Mouse (Mus musculus): ENCODE data around the gene Tom1. TPM values are rescaled to one million over a fixed set of nuclear protein-coding genes. Genes with fewer than 3 reads are reported as not detected.

Gene Tom1
- total RNA-seq (2014; rRNA removed) (43.8 and 48.7 TPM in 2 replicates), polyA plus RNA-seq (2015; fragmentation: Nextera tagmentation; extraction: Ambion mirVana) (47.1 and 48.2 TPM in 2 replicates)

DNA sequence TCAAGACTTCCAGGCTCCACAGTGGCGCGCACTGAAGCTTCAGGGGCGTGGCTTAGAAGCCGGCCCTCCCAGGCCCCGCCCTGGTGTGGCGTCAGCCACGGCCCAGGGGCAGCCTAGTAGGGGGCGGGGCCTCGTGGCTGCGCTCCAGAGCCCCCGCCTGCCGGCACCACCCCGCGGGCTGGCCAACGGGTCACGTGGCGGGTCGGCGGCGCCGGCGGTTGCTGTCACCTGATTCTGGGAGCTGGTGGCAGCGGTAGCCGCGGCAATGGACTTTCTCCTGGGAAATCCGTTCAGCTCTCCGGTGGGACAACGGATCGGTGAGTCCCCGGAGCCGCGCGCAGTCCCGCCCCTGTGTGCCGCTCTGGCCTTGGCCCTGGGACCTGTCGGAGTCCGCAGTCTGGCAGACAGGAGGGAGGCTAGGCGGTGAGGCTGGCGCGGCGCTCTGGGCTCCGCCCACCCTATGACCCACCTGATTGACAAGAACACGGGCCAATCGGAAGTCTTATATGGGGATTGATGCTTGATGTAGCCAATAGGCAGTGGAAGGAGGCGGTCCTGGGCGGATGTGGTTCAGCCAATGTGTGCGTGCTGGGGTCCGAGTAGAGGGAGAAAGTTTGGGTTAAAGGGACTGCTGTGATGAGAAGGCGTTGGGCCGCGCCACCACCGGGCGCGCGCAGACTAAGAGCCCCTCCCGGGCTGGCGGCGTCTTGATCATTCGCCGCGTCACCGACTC, at the start of gene Tom1:
Gene Tom1 (plus strand): TSS at position 195 of the 733 bp plus-strand sequence.
- peaks cover 9% of the 10 kb centered on the region; the same call in 1 of the 2 replicates for H3K36me3 ChIP-seq (ENCODE audit: insufficient read depth, low read length)
- H3K9me3 ChIP-seq (ENCODE audit: low read length) = no peaks in the 10 kb centered on the region
- H3K27ac ChIP-seq (ENCODE audit: low read depth, low read length) = peak within 1 kb of the TSS; percentile 76
- 1% methylated on average over 55 of the region's 62 CpGs for WGBS
- H3K27me3 ChIP-seq (ENCODE audit: insufficient read depth, low read length) = no peaks in the 10 kb centered on the region
- H3K4me3 ChIP-seq (ENCODE audit: low read depth, low read length) = peak within 1 kb of the TSS; percentile 63
- TF ChIP-seq CTCF (IDR thresholded peaks at IDR 0.05) = no peak
- H3K9ac ChIP-seq (replicated peaks; ENCODE audit: low read length, poor library complexity, severe bottlenecking) = peak within 1 kb of the TSS; percentile 61
- DNase-seq (ENCODE audit: low spot score) = peak; percentile 99
- peak; percentile 99 for ATAC-seq (ENCODE audit: low FRiP score)
- H3K4me1 ChIP-seq (ENCODE audit: insufficient read depth, low read length) = no peaks in the 10 kb centered on the region
- H3K4me2 ChIP-seq (ENCODE audit: low read depth, low read length, poor library complexity, severe bottlenecking) = peak within 1 kb of the TSS; percentile 92

DNA sequence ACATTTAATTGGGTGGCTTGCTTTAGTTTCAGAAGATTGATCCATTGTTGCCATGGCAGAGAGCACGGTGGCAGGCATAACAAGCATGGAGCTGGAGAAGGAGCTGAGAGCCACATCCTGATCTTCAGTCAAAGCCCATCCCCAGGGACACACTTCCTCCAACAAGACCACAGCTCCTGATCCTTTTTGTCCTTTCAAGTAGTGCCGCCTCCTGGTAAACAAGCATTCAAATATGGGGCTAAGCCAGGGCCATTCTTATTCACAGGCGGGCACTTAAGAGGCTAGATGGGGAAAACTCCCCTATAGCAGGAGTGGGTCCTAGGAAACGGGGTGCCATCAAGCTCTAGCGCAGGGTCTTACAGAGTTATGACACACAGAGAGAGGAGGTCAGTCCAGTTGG, 46.1 kb upstream of the Tom1 start:
- H3K4me3 ChIP-seq (ENCODE audit: low read depth, low read length) = no peak overlapping the region
- no peak for ATAC-seq (ENCODE audit: low FRiP score)
- DNase-seq (ENCODE audit: low spot score) = no peak
- no peaks in the 10 kb centered on the region for H3K27me3 ChIP-seq (ENCODE audit: insufficient read depth, low read length)
- H3K9ac ChIP-seq (replicated peaks; ENCODE audit: low read length, poor library complexity, severe bottlenecking) = no peak overlapping the region
- H3K4me1 ChIP-seq (ENCODE audit: insufficient read depth, low read length) = no peaks in the 10 kb centered on the region
- H3K4me2 ChIP-seq (ENCODE audit: low read depth, low read length, poor library complexity, severe bottlenecking) = no peak overlapping the region
- no peak overlapping the region for H3K27ac ChIP-seq (ENCODE audit: low read depth, low read length)
- H3K36me3 ChIP-seq (ENCODE audit: insufficient read depth, low read length) = no peaks in the 10 kb centered on the region
- 73% methylated on average over 5 of the region's 5 CpGs for WGBS
- H3K9me3 ChIP-seq (ENCODE audit: low read length) = no peaks in the 10 kb centered on the region
- TF ChIP-seq CTCF (IDR thresholded peaks at IDR 0.05) = no peak

DNA sequence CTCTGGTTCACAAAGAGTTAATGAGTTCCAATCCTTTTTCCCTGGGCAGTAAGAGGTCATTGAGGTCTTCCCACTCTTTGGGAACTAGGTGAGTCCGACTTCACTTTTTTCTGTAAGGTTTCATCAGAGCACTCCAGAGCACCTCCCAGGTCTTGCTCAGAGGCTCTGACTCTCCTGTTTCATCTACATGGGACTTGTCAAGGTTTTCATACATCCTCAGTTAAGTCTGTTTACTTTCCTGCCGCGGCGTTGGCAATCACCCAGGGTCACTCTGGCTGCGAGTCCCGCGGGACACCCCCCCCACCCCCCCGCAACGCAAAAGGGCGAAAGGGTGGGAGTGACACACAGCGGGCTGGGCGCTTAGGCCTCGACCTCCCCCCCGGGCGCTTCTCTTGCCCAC, 43.5 kb upstream of the Tom1 start:
- no peak for ATAC-seq (ENCODE audit: low FRiP score)
- Histone ChIP-seq H3K27me3 (ENCODE audit: insufficient read depth, low read length) (no peaks in the 10 kb centered on the region), H3K36me3 (ENCODE audit: insufficient read depth, low read length) (no peaks in the 10 kb centered on the region), H3K4me2 (ENCODE audit: low read depth, low read length, poor library complexity, severe bottlenecking) (no peak overlapping the region), H3K4me3 (ENCODE audit: low read depth, low read length) (no peak overlapping the region), H3K27ac (ENCODE audit: low read depth, low read length) (no peak overlapping the region), H3K4me1 (ENCODE audit: insufficient read depth, low read length) (peaks cover 3% of the 10 kb centered on the region; the same call in 1 of the 2 replicates), H3K9ac (replicated peaks; ENCODE audit: low read length, poor library complexity, severe bottlenecking) (no peak overlapping the region), H3K9me3 (ENCODE audit: low read length) (no peaks in the 10 kb centered on the region)
- WGBS = 19% methylated on average over 15 of the region's 15 CpGs
- no peak for DNase-seq (ENCODE audit: low spot score)
- no peak for TF ChIP-seq CTCF (IDR thresholded peaks at IDR 0.05)

DNA sequence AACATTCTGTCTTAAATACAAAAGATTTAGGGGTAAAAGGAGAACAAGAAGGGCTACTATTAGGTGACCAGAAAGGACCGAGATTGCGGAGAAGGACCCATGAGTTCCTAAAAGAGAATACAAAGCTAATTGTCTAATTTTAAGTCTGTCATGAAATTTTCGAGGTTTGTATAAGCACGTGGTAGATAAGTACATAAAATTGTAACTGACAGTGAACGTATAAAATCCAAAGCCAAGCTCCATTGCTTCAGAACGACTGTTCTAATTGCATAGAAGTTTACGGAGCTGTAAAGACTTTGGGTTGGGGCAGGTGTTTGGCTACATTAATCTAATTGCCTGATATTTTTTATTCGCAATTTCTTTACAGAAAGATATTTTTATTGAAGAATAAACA, 40.4 kb upstream of the Tom1 start, which contains the start of gene Hmgxb4:
Gene Hmgxb4 (plus strand): TSS at position 276 of the 394 bp plus-strand sequence.
- H3K9ac ChIP-seq (replicated peaks; ENCODE audit: low read length, poor library complexity, severe bottlenecking) = peak within 1 kb of the TSS; percentile 97
- H3K4me3 ChIP-seq (ENCODE audit: low read depth, low read length) = peak within 1 kb of the TSS; percentile 59
- TF ChIP-seq CTCF (IDR thresholded peaks at IDR 0.05) = no peak
- H3K27ac ChIP-seq (ENCODE audit: low read depth, low read length) = peak within 1 kb of the TSS; percentile 98
- H3K4me1 ChIP-seq (ENCODE audit: insufficient read depth, low read length) = peaks cover 3% of the 10 kb centered on the region; the same call in 1 of the 2 replicates
- no peaks in the 10 kb centered on the region for H3K36me3 ChIP-seq (ENCODE audit: insufficient read depth, low read length)
- ATAC-seq (ENCODE audit: low FRiP score) (0 out of 2 replicates have a peak, but pooled peaks have one; percentile 2), DNase-seq (ENCODE audit: low spot score) (no peak)
- H3K27me3 ChIP-seq (ENCODE audit: insufficient read depth, low read length) = no peaks in the 10 kb centered on the region
- no peaks in the 10 kb centered on the region for H3K9me3 ChIP-seq (ENCODE audit: low read length)
- WGBS = 10% methylated on average over 8 of the region's 8 CpGs
- H3K4me2 ChIP-seq (ENCODE audit: low read depth, low read length, poor library complexity, severe bottlenecking) = peak within 1 kb of the TSS; percentile 69

DNA sequence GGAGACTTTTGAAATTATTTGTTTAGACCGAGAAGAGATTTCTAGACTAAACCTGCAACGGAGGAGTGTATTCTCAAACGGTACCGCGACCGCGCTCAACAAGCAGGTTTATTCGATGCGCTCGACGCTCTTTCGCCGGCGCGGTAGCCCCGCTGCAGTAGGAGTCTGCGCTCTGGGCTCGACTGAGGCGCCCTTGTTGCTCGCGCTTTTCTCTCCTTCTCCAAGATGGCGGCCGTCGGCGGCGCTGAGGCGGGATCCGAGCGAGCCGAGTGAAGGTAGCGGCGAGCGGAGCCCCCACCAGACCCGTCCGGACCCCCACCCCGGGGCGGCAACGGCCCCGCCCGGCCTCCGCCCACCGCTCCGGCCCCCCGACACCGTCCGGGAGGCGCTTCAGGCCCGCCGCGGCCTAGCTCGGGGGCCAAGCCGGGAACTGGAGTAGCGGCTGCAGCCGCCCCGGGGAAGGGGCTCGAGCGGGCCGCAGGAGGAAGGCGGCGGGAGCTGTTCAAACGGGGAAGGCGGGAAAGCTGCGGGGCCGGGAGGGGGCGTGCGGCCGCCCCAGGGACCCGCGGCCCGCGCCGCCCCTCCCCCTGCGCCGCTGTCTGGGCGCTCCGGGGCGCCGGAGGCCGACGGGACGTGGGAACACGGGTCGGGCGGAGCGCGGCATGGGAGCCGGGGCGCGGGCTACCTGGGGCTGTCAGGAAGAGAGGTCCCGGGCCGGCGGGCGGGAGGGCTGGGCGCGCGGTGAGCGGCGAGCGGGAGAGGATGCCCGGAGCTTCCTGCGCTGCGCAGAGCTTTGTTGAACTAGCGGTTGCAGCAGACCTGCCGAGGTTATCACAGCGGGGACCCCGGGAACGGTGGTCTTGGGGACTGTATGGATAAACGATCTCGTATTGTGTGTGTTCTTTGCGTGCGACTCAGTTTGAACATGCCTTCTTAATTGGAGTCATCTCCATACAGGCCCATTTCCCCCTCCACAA, 39.7 kb upstream of the Tom1 start:
- no peak; the same call in 1 of the 2 replicates for TF ChIP-seq CTCF (IDR thresholded peaks at IDR 0.05)
- Histone ChIP-seq H3K9ac (replicated peaks; ENCODE audit: low read length, poor library complexity, severe bottlenecking) (peak overlapping the region; percentile 97), H3K36me3 (ENCODE audit: insufficient read depth, low read length) (peaks cover 2% of the 10 kb centered on the region), H3K4me1 (ENCODE audit: insufficient read depth, low read length) (peaks cover 3% of the 10 kb centered on the region; the same call in 1 of the 2 replicates), H3K4me3 (ENCODE audit: low read depth, low read length) (peak overlapping the region; percentile 59), H3K27ac (ENCODE audit: low read depth, low read length) (peak overlapping the region; percentile 98), H3K9me3 (ENCODE audit: low read length) (no peaks in the 10 kb centered on the region), H3K27me3 (ENCODE audit: insufficient read depth, low read length) (no peaks in the 10 kb centered on the region), H3K4me2 (ENCODE audit: low read depth, low read length, poor library complexity, severe bottlenecking) (peak overlapping the region; percentile 69)
- DNase-seq (ENCODE audit: low spot score) = peak; percentile 97
- peak; percentile 95 for ATAC-seq (ENCODE audit: low FRiP score)
- WGBS = under 1% methylated on average over 87 of the region's 111 CpGs
